Mouse (Mus musculus) thymus, adult 18-20 months (tissue): ENCODE results near the gene Bad.
"Not testable (repeated sequence)": the region's sequence is repeated elsewhere in the genome, so short reads cannot be mapped to it uniquely, and the experiment has no call there.

Experiments
- DNase-seq, 2 experiments: peaks; one replicate each; pipeline ENCODE4 v3.0.0; 2022; ENCODE audit warnings: mixed read lengths in 2 of 2

Gene Bad

DNA sequence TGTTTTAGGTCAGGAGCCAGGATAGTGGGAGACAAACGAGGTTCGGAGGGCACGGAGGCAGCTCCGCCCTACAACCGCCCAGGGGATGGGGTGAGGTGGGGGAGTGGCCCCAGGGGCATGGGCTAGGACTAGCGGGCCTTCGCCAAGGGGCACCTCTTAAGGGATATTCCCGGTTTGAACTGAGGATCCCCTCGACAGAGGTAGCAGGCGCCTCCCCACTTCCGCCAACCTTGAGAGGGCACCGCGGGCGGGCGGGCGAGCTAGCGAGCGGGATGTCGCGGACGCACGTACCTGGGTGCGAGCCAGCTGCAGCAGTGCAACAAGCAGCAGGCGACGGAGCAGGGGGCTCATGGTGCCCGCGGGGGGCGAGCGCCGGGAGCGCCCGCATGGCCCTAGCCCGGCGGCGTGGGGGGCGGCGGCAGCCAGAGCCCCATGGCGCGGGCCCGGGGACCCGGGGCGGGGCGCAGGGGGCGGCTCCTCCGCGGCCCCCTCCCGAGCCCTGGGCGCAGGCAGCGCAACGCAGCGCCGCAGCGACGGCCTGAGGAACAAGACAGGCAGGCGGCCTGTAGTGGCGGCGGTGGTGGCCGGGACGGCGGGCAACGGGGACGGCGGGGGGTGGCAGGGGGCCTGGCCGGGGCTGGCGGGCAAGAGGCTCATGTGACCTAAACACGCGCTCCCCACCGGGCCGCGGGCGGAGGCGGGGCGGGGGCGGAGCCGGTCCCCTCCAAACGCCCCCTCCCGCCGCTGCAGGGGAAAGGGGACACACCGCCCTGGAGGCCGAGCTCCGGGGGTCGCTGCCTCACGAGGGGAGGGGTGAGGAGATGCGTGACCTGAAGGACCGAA lies 45.6 kb downstream of the Bad start, which contains the start of gene Vegfb:
Gene Vegfb, minus strand, starts transcription at position 591 of the 843 bp plus-strand sequence.
- DNase-seq = peak; percentile 67 to 68

DNA sequence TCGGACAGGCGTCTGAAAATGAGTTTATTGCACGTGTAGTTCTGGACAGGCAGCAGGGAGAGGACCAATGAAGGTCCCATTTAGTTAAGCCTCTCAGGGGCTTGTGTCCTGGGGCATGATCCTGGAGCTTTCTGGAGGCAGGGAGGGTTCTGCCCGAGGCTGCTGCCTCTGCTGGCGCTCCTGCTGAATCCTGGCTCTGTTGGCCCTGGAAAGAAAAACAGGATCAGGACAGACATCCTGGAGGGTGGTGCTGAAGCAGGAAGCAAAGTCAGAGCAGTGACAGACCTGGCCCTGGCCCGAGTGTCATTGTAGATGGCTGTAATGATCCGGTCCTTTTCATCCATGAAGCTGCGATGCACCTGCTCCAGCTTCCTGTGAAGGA lies 46.2 kb downstream of the Bad start:
- DNase-seq = no peak

DNA sequence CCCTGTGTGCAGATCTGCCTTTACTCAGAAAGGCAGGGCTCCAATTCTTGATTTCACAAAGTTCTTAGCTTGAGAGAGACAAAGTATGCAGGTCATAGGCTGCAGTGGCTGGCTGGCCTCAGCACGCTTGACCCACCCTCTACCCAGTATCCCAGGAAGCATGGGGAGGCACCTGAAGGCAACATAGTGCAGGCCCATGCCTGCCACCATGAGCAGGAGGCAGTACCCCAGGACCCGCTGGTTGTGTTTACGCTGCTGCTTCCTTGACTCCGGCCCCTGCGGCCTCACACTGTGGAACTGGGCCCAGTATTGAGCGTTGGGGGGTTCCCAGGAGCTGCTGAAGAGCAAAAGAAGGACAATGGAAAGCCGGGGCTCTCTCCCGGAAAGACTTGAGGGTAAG lies 47.6 kb downstream of the Bad start:
- DNase-seq = no peak

DNA sequence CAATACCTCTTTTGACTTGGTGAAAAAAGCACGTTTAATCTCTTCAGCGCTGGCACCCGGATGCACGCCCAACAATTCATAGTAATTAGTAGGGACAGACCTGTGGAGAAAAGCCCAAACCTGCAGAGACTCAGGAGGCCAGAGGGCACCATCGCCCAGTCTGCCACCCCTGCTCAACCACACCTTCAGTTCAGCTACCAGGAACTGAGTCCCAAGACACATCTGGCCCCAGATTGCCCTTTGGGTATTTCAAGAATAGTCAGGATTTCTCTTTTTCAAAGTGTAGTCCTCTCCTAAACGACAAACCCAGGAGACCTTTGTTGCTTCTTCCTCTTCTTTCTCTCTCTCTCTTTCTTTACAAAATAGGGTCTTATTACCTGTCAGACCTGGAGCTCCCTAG lies 49.1 kb downstream of the Bad start:
- DNase-seq = no peak

GRCm38 (mm10) chr19:6991166-6991565 lies 49.5 kb downstream of the Bad start:
- not testable (repeated sequence) for DNase-seq

DNA sequence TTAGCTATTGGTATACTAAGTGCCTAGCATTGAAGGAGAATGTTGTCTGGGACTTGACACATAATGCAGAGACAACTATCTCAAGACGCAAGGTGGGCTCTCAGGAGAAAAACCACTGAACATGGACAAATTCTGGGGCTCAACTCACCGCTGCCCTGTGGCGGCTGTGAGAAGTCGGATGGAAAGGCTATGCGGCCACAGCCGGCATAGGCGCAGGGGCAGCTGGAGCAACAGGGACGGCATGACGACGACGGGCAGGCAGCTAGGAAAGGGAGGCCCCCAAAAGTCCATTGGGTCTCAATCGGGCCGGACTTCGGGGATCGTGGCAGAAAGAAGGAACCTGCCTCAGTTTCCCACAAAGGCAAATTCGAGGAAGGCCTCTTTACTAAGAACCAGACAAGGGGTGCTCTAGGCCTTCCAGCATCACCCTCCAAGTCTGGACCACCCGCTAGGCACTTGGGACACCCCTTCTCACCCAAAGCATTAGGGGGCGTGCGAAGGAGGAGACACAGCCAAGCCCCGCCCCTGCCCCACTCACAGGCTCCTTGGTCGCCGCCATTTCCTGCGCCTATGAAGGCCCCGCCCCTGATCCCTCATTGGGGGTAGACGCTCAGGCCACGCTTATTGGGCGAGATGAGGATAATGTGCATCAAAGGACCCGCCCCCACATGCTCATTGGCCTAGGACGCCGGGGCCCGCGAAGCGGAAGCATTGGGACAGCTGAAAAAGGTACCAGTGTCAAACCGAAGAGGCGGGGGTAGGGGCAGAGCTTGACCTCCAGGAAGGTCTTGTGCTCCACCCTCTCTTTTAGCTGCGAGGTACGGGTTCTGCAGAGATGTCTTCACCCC lies 50.6 kb downstream of the Bad start, which contains the start of gene Dnajc4:
Gene Dnajc4, minus strand, starts transcription at position 562 of the 848 bp plus-strand sequence.
- peak; percentile 97 to 99 for DNase-seq

DNA sequence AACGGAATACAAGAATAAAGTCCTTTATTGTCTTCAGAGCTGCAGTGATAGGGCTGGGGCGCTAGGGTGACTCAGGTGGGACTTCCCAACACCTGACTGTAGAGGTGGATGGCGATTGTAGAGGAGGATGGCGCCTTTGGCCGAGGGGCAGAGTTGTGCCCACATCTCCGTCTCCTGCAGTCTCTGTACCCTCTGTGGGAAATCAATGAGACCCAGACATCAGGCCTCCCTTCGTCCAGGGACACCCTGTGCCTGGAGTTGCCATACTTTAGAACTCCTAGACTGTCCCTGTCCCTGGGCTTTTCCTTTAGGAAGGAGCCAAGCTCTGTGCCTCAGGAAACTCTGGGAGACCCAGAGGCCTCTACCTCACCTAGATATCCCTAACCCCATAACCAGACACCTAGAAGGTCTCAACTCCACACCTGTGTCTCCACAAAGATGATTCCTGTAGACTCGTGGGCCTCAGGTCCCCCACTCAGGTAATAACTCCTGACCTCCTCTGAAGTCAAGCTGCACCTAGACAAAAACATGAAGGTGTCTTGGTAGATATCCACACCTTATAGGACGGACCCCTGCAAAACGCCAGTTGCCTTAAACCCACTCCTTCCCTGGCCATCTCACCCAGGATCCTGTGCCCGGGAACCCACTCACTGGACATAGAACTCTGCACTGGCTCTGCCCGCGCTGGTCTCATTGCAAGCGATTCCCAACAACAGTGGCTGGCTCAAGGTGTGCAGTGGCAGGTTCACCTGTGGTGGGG lies 51.5 kb downstream of the Bad start:
- no peak for DNase-seq

DNA sequence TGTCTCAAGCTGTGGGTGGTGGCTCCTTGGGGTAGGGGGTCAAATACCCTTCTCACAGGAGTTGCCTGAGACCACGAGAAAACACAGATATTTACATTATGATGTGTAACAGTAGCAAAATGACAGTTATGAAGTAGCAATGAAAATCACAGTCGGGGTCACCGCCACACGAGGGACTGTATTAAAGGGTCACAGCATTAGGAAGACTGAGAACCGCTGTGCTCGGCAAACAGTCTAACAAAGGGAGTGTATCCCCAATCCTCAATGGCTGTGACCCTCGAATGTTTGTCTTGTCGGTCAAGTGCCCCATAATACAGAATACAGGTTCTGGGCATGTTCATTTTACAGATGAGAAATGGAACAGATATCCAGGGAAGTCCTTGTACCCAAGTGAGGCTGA lies 52.3 kb downstream of the Bad start:
- no peak for DNase-seq

GRCm38 (mm10) chr19:6994489-6994888 lies 52.8 kb downstream of the Bad start:
- no peak for DNase-seq

DNA sequence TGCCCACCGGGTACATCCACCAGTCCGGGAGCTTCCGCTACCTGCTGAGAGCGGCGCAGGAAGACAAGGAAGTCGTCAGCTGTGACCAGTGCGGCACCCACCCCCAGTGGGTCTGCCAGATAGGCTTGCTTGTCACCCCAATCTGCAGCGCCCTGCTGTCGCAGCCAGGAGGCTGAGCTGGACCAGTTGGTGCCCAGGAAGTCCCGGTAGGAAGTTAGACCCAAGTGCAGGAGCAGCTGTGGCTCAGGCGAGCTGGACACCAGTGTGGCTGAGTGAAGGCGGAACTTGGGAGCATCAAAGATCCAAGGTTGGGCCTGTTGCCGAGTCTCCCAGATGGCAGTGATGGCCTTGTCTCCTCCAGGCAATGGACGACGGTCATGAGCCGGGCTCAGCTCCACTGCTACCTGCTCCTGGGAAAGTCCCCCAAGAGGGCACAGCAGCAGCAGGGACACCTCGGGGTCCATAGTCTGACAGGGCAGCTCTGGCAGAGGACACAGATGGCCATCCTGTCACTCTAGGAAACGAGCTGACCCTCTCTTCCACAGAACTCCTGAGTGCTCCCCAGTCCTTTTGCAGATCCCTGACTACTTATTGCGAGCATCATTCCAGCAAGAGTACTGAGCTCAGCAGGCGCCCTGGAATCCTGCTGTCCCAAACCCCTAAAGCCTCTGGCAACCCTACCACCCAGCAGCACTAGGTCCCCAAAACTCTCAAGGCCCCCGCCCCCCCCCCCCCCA lies 53.8 kb downstream of the Bad start:
- no peak for DNase-seq

DNA sequence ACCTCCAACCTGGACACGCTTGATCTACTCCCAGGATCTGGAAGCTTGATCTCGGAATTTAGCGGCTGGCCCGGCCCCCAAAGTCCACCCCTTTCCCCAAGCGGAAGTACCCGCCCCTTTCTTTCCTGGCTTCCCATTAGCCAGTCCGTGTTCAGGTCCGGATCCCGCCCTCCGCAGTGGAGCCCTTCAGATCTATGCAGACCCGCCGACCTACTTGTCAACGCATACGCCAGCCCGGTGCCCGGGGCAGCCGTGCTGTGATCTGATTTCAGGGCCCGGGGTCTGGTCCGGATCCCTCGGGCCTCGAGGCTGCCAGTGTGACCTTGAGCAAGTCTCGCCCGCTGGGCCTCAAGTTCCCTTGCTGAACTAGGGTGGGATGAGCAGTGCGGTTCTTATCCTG lies 54.3 kb downstream of the Bad start, which contains the start of the genes Nudt22 and Trpt1:
Gene Nudt22, minus strand, starts transcription at position 112 of the 400 bp plus-strand sequence.
Gene Trpt1, plus strand, starts transcription at position 126 of the 400 bp plus-strand sequence.
- peak; percentile 56 to 74 for DNase-seq

DNA sequence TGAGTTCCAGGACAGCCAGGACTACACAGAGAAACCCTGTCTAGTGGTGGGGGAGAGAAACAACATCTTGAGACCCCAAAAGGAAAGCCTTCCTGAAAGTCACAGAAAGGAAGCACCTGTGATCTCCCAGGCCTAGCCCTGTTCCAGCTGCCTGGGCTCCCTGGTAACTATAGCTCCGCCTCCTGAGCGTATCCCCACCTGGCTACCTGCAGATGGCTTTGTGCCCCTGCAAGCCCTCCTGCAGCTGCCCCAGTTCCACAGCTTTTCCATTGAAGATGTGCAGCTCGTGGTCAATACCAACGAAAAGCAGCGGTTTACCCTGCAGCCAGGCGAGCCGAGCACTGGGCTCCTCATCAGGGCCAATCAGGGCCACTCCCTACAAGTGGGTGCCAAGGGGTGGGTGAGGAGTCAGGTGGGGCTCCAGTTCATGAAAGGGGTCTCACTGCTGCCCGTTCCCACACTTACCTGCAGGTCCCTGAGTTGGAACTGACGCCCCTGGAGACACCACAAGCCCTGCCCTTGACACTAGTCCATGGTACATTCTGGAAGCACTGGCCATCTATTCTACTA lies 56.1 kb downstream of the Bad start:
- no peak for DNase-seq

DNA sequence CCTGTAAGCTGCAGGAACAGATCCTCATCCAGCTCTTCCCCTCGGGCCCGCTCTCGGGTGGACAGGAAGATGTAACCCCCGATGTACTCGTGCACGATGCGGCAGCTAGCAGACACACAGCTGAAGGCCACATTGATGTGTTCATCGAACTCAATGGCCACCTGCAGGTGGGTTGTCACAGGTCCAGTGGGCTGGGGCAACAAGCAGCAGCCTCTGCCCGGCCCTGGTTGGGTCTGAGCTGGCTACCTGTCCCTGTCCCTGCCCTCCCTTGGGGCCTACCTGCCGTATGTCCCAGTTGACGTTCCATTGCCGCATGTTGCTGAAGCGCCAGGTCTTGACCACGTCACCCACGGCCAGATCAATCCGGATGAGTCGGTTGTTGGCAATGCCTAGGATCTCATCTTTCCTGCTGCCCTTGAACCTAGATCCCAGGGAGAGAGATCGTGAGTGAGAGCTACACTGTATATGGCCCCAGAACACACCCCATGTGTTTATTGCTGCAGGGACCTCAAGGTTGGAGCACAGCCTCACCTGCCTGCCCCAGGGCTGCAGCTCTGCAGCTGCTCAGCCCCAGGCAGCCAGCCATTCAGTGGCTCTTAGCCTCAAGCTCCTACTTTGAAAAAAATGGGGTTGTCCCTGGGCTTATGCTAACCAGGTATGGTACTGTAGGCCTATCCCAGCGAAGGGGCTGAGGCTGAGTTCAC lies 57.9 kb downstream of the Bad start:
- no peak for DNase-seq
